Mouse (Mus musculus): ENCODE measurements at regions not wholly inside any gene's neighbourhood (a gene's known extent, or its start where the extent isn't known, plus 50 kb on each side); places are given as distances from the start of the nearest gene placed in this dataset.

GRCm38 (mm10) chr4:131206181-131206885 is 262.1 kb downstream of the Matn1 start:
- ATAC-seq (ENCODE audit: low FRiP score) (no peak), DNase-seq (ENCODE audit: low spot score) (no peak)
- Histone ChIP-seq H3K4me2 (replicated peaks; ENCODE audit: low read depth, low read length) (no peak overlapping the region), H3K27ac (ENCODE audit: low read depth, low read length) (no peak overlapping the region), H3K36me3 (ENCODE audit: control insufficient read depth, insufficient read depth, low read length) (no peaks in the 10 kb centered on the region), H3K4me1 (replicated peaks; ENCODE audit: control insufficient read depth, insufficient read depth, low read length) (no peaks in the 10 kb centered on the region), H3K27me3 (ENCODE audit: control insufficient read depth, insufficient read depth, low read length) (no peaks in the 10 kb centered on the region), H3K9me3 (ENCODE audit: control insufficient read depth, low read length) (peaks cover 2% of the 10 kb centered on the region; the same call in 1 of the 2 replicates), H3K4me3 (ENCODE audit: low read depth, low read length) (no peak overlapping the region), H3K9ac (ENCODE audit: low read depth, low read length) (no peak overlapping the region)
- 86% methylated on average over 8 of the region's 8 CpGs for WGBS

GRCm38 (mm10) chr4:131206886-131207200 is 262.7 kb downstream of the Matn1 start:
- no peaks in the 10 kb centered on the region for H3K27me3 ChIP-seq (ENCODE audit: control insufficient read depth, insufficient read depth, low read length)
- no peaks in the 10 kb centered on the region for H3K4me1 ChIP-seq (replicated peaks; ENCODE audit: control insufficient read depth, insufficient read depth, low read length)
- H3K27ac ChIP-seq (ENCODE audit: low read depth, low read length), result no peak overlapping the region
- H3K9ac ChIP-seq (ENCODE audit: low read depth, low read length), result no peak overlapping the region
- DNase-seq (ENCODE audit: low spot score) (no peak), ATAC-seq (ENCODE audit: low FRiP score) (no peak)
- 63% methylated on average over 4 of the region's 4 CpGs for WGBS
- H3K4me3 ChIP-seq (ENCODE audit: low read depth, low read length), result no peak overlapping the region
- peaks cover 2% of the 10 kb centered on the region; the same call in 1 of the 2 replicates for H3K9me3 ChIP-seq (ENCODE audit: control insufficient read depth, low read length)
- H3K4me2 ChIP-seq (replicated peaks; ENCODE audit: low read depth, low read length), result no peak overlapping the region
- no peaks in the 10 kb centered on the region for H3K36me3 ChIP-seq (ENCODE audit: control insufficient read depth, insufficient read depth, low read length)

- H3K36me3 ChIP-seq (ENCODE audit: control insufficient read depth, insufficient read depth, low read length), result no peaks in the 10 kb centered on the region
- ATAC-seq (ENCODE audit: low FRiP score), result no peak
- 68% methylated on average over 2 of the region's 2 CpGs for WGBS
- no peak for DNase-seq (ENCODE audit: low spot score)
- H3K4me2 ChIP-seq (replicated peaks; ENCODE audit: low read depth, low read length), result no peak overlapping the region
- no peaks in the 10 kb centered on the region for H3K4me1 ChIP-seq (replicated peaks; ENCODE audit: control insufficient read depth, insufficient read depth, low read length)
- peaks cover 2% of the 10 kb centered on the region; the same call in 1 of the 2 replicates for H3K9me3 ChIP-seq (ENCODE audit: control insufficient read depth, low read length)
- no peak overlapping the region for H3K9ac ChIP-seq (ENCODE audit: low read depth, low read length)
- H3K27ac ChIP-seq (ENCODE audit: low read depth, low read length), result no peak overlapping the region
- no peak overlapping the region for H3K4me3 ChIP-seq (ENCODE audit: low read depth, low read length)
- no peaks in the 10 kb centered on the region for H3K27me3 ChIP-seq (ENCODE audit: control insufficient read depth, insufficient read depth, low read length)
Measured at GRCm38 (mm10) chr4:131207249-131207648, 263.1 kb downstream of the Matn1 start.

GRCm38 (mm10) chr4:131208166-131208565 is 264.0 kb downstream of the Matn1 start:
- no peaks in the 10 kb centered on the region for H3K36me3 ChIP-seq (ENCODE audit: control insufficient read depth, insufficient read depth, low read length)
- no peaks in the 10 kb centered on the region for H3K4me1 ChIP-seq (replicated peaks; ENCODE audit: control insufficient read depth, insufficient read depth, low read length)
- no peak overlapping the region for H3K27ac ChIP-seq (ENCODE audit: low read depth, low read length)
- no peaks in the 10 kb centered on the region for H3K27me3 ChIP-seq (ENCODE audit: control insufficient read depth, insufficient read depth, low read length)
- DNase-seq (ENCODE audit: low spot score) (no peak), ATAC-seq (ENCODE audit: low FRiP score) (no peak)
- 75% methylated on average over 9 of the region's 9 CpGs for WGBS
- H3K4me2 ChIP-seq (replicated peaks; ENCODE audit: low read depth, low read length), result no peak overlapping the region
- H3K4me3 ChIP-seq (ENCODE audit: low read depth, low read length), result no peak overlapping the region
- H3K9ac ChIP-seq (ENCODE audit: low read depth, low read length), result no peak overlapping the region
- peaks cover 2% of the 10 kb centered on the region; the same call in 1 of the 2 replicates for H3K9me3 ChIP-seq (ENCODE audit: control insufficient read depth, low read length)

GRCm38 (mm10) chr4:131208637-131209036 is 264.5 kb downstream of the Matn1 start:
- H3K36me3 ChIP-seq (ENCODE audit: control insufficient read depth, insufficient read depth, low read length), result no peaks in the 10 kb centered on the region
- H3K27me3 ChIP-seq (ENCODE audit: control insufficient read depth, insufficient read depth, low read length), result no peaks in the 10 kb centered on the region
- no peak overlapping the region for H3K4me2 ChIP-seq (replicated peaks; ENCODE audit: low read depth, low read length)
- H3K9ac ChIP-seq (ENCODE audit: low read depth, low read length), result no peak overlapping the region
- no peaks in the 10 kb centered on the region for H3K4me1 ChIP-seq (replicated peaks; ENCODE audit: control insufficient read depth, insufficient read depth, low read length)
- no peak for ATAC-seq (ENCODE audit: low FRiP score)
- no peak for DNase-seq (ENCODE audit: low spot score)
- 77% methylated on average over 6 of the region's 6 CpGs for WGBS
- no peak overlapping the region for H3K27ac ChIP-seq (ENCODE audit: low read depth, low read length)
- peaks cover 2% of the 10 kb centered on the region; the same call in 1 of the 2 replicates for H3K9me3 ChIP-seq (ENCODE audit: control insufficient read depth, low read length)
- no peak overlapping the region for H3K4me3 ChIP-seq (ENCODE audit: low read depth, low read length)

- Histone ChIP-seq H3K4me3 (ENCODE audit: low read depth, low read length) (no peak overlapping the region), H3K36me3 (ENCODE audit: control insufficient read depth, insufficient read depth, low read length) (no peaks in the 10 kb centered on the region), H3K9me3 (ENCODE audit: control insufficient read depth, low read length) (peaks cover 2% of the 10 kb centered on the region; the same call in 1 of the 2 replicates), H3K27ac (ENCODE audit: low read depth, low read length) (no peak overlapping the region), H3K9ac (ENCODE audit: low read depth, low read length) (no peak overlapping the region), H3K4me2 (replicated peaks; ENCODE audit: low read depth, low read length) (no peak overlapping the region), H3K27me3 (ENCODE audit: control insufficient read depth, insufficient read depth, low read length) (no peaks in the 10 kb centered on the region), H3K4me1 (replicated peaks; ENCODE audit: control insufficient read depth, insufficient read depth, low read length) (no peaks in the 10 kb centered on the region)
- WGBS, result 59% methylated on average over 4 of the region's 4 CpGs
- DNase-seq (ENCODE audit: low spot score) (no peak), ATAC-seq (ENCODE audit: low FRiP score) (no peak)
Measured at GRCm38 (mm10) chr4:131212711-131213110, 268.5 kb downstream of the Matn1 start.

- Histone ChIP-seq H3K27ac (ENCODE audit: low read depth, low read length) (no peak overlapping the region), H3K4me2 (replicated peaks; ENCODE audit: low read depth, low read length) (no peak overlapping the region), H3K9ac (ENCODE audit: low read depth, low read length) (no peak overlapping the region), H3K36me3 (ENCODE audit: control insufficient read depth, insufficient read depth, low read length) (no peaks in the 10 kb centered on the region), H3K4me1 (replicated peaks; ENCODE audit: control insufficient read depth, insufficient read depth, low read length) (no peaks in the 10 kb centered on the region), H3K4me3 (ENCODE audit: low read depth, low read length) (no peak overlapping the region), H3K27me3 (ENCODE audit: control insufficient read depth, insufficient read depth, low read length) (no peaks in the 10 kb centered on the region), H3K9me3 (ENCODE audit: control insufficient read depth, low read length) (peaks cover 2% of the 10 kb centered on the region; the same call in 1 of the 2 replicates)
- DNase-seq (ENCODE audit: low spot score), result no peak
- no peak for ATAC-seq (ENCODE audit: low FRiP score)
- 86% methylated on average over 11 of the region's 11 CpGs for WGBS
Measured at GRCm38 (mm10) chr4:131215682-131216081, 271.5 kb downstream of the Matn1 start.

GRCm38 (mm10) chr4:131216361-131216760 is 272.2 kb downstream of the Matn1 start:
- H3K4me3 ChIP-seq (ENCODE audit: low read depth, low read length), result no peak overlapping the region
- H3K9me3 ChIP-seq (ENCODE audit: control insufficient read depth, low read length), result no peaks in the 10 kb centered on the region
- ATAC-seq (ENCODE audit: low FRiP score), result no peak
- no peaks in the 10 kb centered on the region for H3K27me3 ChIP-seq (ENCODE audit: control insufficient read depth, insufficient read depth, low read length)
- H3K27ac ChIP-seq (ENCODE audit: low read depth, low read length), result no peak overlapping the region
- no peak overlapping the region for H3K4me2 ChIP-seq (replicated peaks; ENCODE audit: low read depth, low read length)
- no peak for DNase-seq (ENCODE audit: low spot score)
- 89% methylated on average over 3 of the region's 3 CpGs for WGBS
- H3K36me3 ChIP-seq (ENCODE audit: control insufficient read depth, insufficient read depth, low read length), result no peaks in the 10 kb centered on the region
- no peaks in the 10 kb centered on the region for H3K4me1 ChIP-seq (replicated peaks; ENCODE audit: control insufficient read depth, insufficient read depth, low read length)
- H3K9ac ChIP-seq (ENCODE audit: low read depth, low read length), result no peak overlapping the region

GRCm38 (mm10) chr4:131217083-131217482 is 272.9 kb downstream of the Matn1 start:
- Histone ChIP-seq H3K9me3 (ENCODE audit: control insufficient read depth, low read length) (no peaks in the 10 kb centered on the region), H3K27me3 (ENCODE audit: control insufficient read depth, insufficient read depth, low read length) (no peaks in the 10 kb centered on the region)
- 84% methylated on average over 4 of the region's 4 CpGs for WGBS

More at GRCm38 (mm10) chr4:131217083-131217482, 272.9 kb downstream of the Matn1 start:
- no peak overlapping the region for H3K4me3 ChIP-seq (ENCODE audit: low read depth, low read length)
- H3K27ac ChIP-seq (ENCODE audit: low read depth, low read length), result no peak overlapping the region
- DNase-seq (ENCODE audit: low spot score) (no peak), ATAC-seq (ENCODE audit: low FRiP score) (no peak)
- H3K36me3 ChIP-seq (ENCODE audit: control insufficient read depth, insufficient read depth, low read length), result no peaks in the 10 kb centered on the region
- H3K4me1 ChIP-seq (replicated peaks; ENCODE audit: control insufficient read depth, insufficient read depth, low read length), result no peaks in the 10 kb centered on the region
- H3K9ac ChIP-seq (ENCODE audit: low read depth, low read length), result no peak overlapping the region
- H3K4me2 ChIP-seq (replicated peaks; ENCODE audit: low read depth, low read length), result no peak overlapping the region

Measured in hindbrain, embryonic 11.5 days (tissue).